Comparison of ENCODE assay signal across 8 mouse cellular contexts in the genomic region with DNA sequence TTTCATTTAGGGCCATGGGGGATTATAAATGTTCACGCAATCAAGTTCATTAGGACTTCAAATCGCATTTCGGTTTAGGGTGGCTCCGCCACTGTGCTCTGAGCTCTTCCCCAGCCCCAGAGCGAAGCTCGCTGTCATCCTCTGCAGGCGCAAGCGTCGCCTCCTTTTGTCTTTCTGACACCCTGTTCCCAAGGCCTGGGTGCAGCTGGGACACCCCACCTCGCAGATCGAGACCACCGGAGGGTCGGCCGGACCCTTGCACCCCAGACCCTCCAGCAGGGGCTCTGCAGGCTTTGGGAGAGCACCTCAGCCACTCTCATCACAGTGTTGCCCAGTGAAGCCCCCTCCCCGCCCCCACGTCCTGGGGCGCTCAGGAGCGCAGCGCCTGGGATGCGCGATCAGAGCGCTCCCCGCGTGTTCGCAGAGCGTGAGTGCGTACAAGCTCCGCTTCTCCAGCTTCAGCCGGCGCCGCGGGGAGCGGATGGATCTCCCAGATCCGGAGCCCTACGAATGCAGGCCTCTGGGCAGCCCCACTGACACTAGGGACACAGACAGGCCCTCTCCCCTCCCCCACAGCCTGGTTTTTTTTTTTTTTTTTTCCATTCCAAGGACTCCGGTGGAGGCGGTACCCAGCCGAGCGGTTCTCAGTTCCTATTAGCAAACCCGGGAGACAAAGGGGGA. TPM values are rescaled to one million over a fixed set of nuclear protein-coding genes. Genes with fewer than 3 reads are reported as not detected.
DNase-seq lines count a peak whose midpoint lies in the region; ATAC-seq and TF ChIP-seq lines count a peak whose summit lies in the region.

No protein-coding gene starts in this region.

- intact Hi-C loops in left cerebral cortex, postnatal 14 days (cut with DNase I) = loop anchor here (5.0 kb wide), 1 partner anchor 275 kb away; no protein-coding TSS in a partner anchor

- TF ChIP-seq POLR2A in thymus, adult 2 months (IDR thresholded peaks at IDR 0.05; ENCODE audit: control insufficient read depth, extremely low read depth, insufficient read depth, low read length, poor library complexity) = no peak

- H3K27me3 ChIP-seq in heart, embryonic 16.5 days (ENCODE audit: control insufficient read depth, insufficient read depth, low read length) = peaks cover 76% of the 10 kb centered on the region
- H3K27me3 ChIP-seq in midbrain, embryonic 12.5 days = peaks cover 83% of the 10 kb centered on the region
- peaks cover 12% of the 10 kb centered on the region for H3K27me3 ChIP-seq in thymus, adult 2 months (ENCODE audit: control insufficient read depth, insufficient read depth, low read length)

- H3K4me2 ChIP-seq in heart, embryonic 16.5 days (ENCODE audit: low read depth, low read length) = peak overlapping the region; percentile 57
- peak overlapping the region; percentile 66 for H3K4me2 ChIP-seq in midbrain, embryonic 12.5 days (replicated peaks)

- peak; percentile 42 to 49 for DNase-seq in cerebellum, postnatal 14 days
- no peak for DNase-seq in cerebellum, adult 9-11 months
- peak; percentile 78 for DNase-seq in R1 (ENCODE audit: low read depth, low spot score)
- DNase-seq in layer of hippocampus, postnatal 10 days (ENCODE audit: low spot score in 2 of 2) = no peak
- no peak for DNase-seq in left cerebral cortex, postnatal 14 days (ENCODE audit: low spot score in 2 of 2)
- DNase-seq in thymus, adult 2 months = no peak

- H3K9ac ChIP-seq in heart, embryonic 16.5 days (ENCODE audit: low read length) = peak overlapping the region; percentile 21; the same call in 1 of the 2 replicates
- H3K9ac ChIP-seq in midbrain, embryonic 12.5 days (replicated peaks) = peak overlapping the region; percentile 43

- under 1% methylated on average over 40 of the region's 40 CpGs for WGBS in heart, embryonic 16.5 days
- under 1% methylated on average over 40 of the region's 40 CpGs for WGBS in midbrain, embryonic 12.5 days
- WGBS in thymus, adult 2 months = 5% methylated on average over 40 of the region's 40 CpGs

- peak overlapping the region; percentile 40 for H3K4me3 ChIP-seq in heart, embryonic 16.5 days (ENCODE audit: low read length)
- H3K4me3 ChIP-seq in midbrain, embryonic 12.5 days = peak overlapping the region; percentile 36
- no peak overlapping the region for H3K4me3 ChIP-seq in thymus, adult 2 months (ENCODE audit: control insufficient read depth, insufficient read depth, low read length)

- H3K36me3 ChIP-seq in heart, embryonic 16.5 days (ENCODE audit: control insufficient read depth, insufficient read depth) = no peaks in the 10 kb centered on the region
- no peaks in the 10 kb centered on the region for H3K36me3 ChIP-seq in midbrain, embryonic 12.5 days
- no peaks in the 10 kb centered on the region for H3K36me3 ChIP-seq in thymus, adult 2 months (ENCODE audit: control insufficient read depth, insufficient read depth, low read length)

- no peak overlapping the region for H3K27ac ChIP-seq in heart, embryonic 16.5 days (ENCODE audit: low read length)
- no peak overlapping the region; the same call in 1 of the 2 replicates for H3K27ac ChIP-seq in midbrain, embryonic 12.5 days (replicated peaks)
- H3K27ac ChIP-seq in thymus, adult 2 months (ENCODE audit: control insufficient read depth, insufficient read depth, low read length) = no peak overlapping the region

- peaks cover 3% of the 10 kb centered on the region; the same call in 1 of the 2 replicates for H3K9me3 ChIP-seq in heart, embryonic 16.5 days (replicated peaks; ENCODE audit: control insufficient read depth, low read length)
- no peaks in the 10 kb centered on the region for H3K9me3 ChIP-seq in midbrain, embryonic 12.5 days

- ATAC-seq in heart, embryonic 16.5 days (replicated peaks; ENCODE audit: extremely low read depth, insufficient read depth, low FRiP score) = no peak
- peak; percentile 67 for ATAC-seq in midbrain, embryonic 12.5 days (ENCODE audit: low FRiP score, low read depth)

- H3K4me1 ChIP-seq in heart, embryonic 16.5 days (ENCODE audit: control insufficient read depth, insufficient read depth, low read length) = peaks cover 8% of the 10 kb centered on the region
- H3K4me1 ChIP-seq in midbrain, embryonic 12.5 days = peaks cover 17% of the 10 kb centered on the region
- H3K4me1 ChIP-seq in thymus, adult 2 months (replicated peaks; ENCODE audit: control insufficient read depth, insufficient read depth, low read length) = no peaks in the 10 kb centered on the region

- no peak for TF ChIP-seq CTCF in thymus, adult 2 months (IDR thresholded peaks at IDR 0.05; ENCODE audit: borderline replicate concordance, control insufficient read depth, extremely low read depth, insufficient read depth, low read length, poor library complexity)

RNA-seq across cellular contexts. Expression of gene Gbx2, which starts 10.9 kb away (rescaled TPM):
- polyA plus RNA-seq in heart, embryonic 16.5 days (2015; fragmentation: Nextera tagmentation; extraction: Ambion mirVana) = not detected in 2 replicates
- 29.7 and 39.2 TPM in 2 replicates for polyA plus RNA-seq in midbrain, embryonic 12.5 days (2016; fragmentation: Nextera tagmentation; extraction: Ambion mirVana)
- total RNA-seq in layer of hippocampus, postnatal 10 days (2021) = under 1 TPM; 0.55 to 0.67 TPM
- under 1 TPM in 1 of 2 experiments, not detected in 1; 0.74 TPM for total RNA-seq in left cerebral cortex, postnatal 14 days (2021)
- polyA plus RNA-seq in thymus, adult 2 months (2012; rRNA removed) = 0.13 and 0.18 TPM in 2 replicates

Comparison
In these comparisons a context has a peak if more than half of its experiments do, and no peak if none do; other contexts are left out.
1. DNase-seq: peak in cerebellum, postnatal 14 days (2 of 2) and R1 (single experiment); none in cerebellum, adult 9-11 months (single experiment), layer of hippocampus, postnatal 10 days (0 of 2), left cerebral cortex, postnatal 14 days (0 of 2) and thymus, adult 2 months (single experiment).
2. RNA of gene Gbx2, which starts 10.9 kb away (polyA plus RNA-seq): 29.7 to 39.2 TPM in midbrain, embryonic 12.5 days; 0.13 to 0.18 TPM in thymus, adult 2 months and not detected in heart, embryonic 16.5 days; every median in the first group is over 10 times any median in the second.